Mouse (Mus musculus) macrophage (primary cell): Measurements from ENCODE around the gene Snx4. TPM values are rescaled to one million over a fixed set of nuclear protein-coding genes. Genes with fewer than 3 reads are reported as not detected.

Experiments
- H3K27ac ChIP-seq: fragments of 350-480 bp; formaldehyde crosslinking; 2 replicates; pipeline ENCODE4 v1.9.0; 2021
- H3K36me3 ChIP-seq: fragments of 350-480 bp; formaldehyde crosslinking; 2 replicates; pipeline ENCODE4 v1.9.0; 2021; ENCODE audit errors: inconsistent target
- H3K4me3 ChIP-seq: fragments of 350-480 bp; formaldehyde crosslinking; 2 replicates; pipeline ENCODE4 v1.9.0; 2021; ENCODE audit errors: inconsistent target
- H3K79me2 ChIP-seq: fragments of 350-480 bp; formaldehyde crosslinking; 2 replicates; pipeline ENCODE4 v1.9.0; 2021; ENCODE audit errors: inconsistent target
- whole genome bisulfite sequencing: methylation state at CpG from one replicate; pipeline ENCODE4 v1.1.7; 2026; ENCODE audit warnings: inconsistent platforms; ENCODE audit not compliant: missing documents; 5-methylcytosine and 5-hydroxymethylcytosine counted together
- polyA plus RNA-seq: library from polyadenylated mRNA; stranded (reverse); fragments of 250-400 nt; gene quantifications from 3 replicates; pipeline ENCODE4 v1.2.4, GENCODE M21; 2018; ENCODE audit warnings: inconsistent platforms

Gene Snx4
- polyA plus RNA-seq, 1 experiment from 2014 or later = 85.8 TPM

GRCm38 (mm10) chr16:33250651-33251120, 556 bp upstream of the Snx4 start:
- H3K36me3 ChIP-seq = no peaks in the 10 kb centered on the region
- peak overlapping the region; percentile 68 for H3K27ac ChIP-seq
- under 1% methylated on average over 9 of the region's 9 CpGs for WGBS
- peak overlapping the region; percentile 90 for H3K4me3 ChIP-seq
- H3K79me2 ChIP-seq = peaks cover 41% of the 10 kb centered on the region

GRCm38 (mm10) chr16:33255601-33256000, 4.4 kb downstream of the Snx4 start:
- Histone ChIP-seq H3K27ac (no peak overlapping the region), H3K4me3 (no peak overlapping the region), H3K36me3 (no peaks in the 10 kb centered on the region), H3K79me2 (peaks cover 89% of the 10 kb centered on the region)
- 83% methylated on average over 7 of the region's 7 CpGs for WGBS

GRCm38 (mm10) chr16:33258530-33258929, 7.3 kb downstream of the Snx4 start:
- H3K27ac ChIP-seq = no peak overlapping the region
- H3K4me3 ChIP-seq = no peak overlapping the region
- H3K36me3 ChIP-seq = no peaks in the 10 kb centered on the region
- 67% methylated on average over 2 of the region's 2 CpGs for WGBS
- peaks cover 85% of the 10 kb centered on the region for H3K79me2 ChIP-seq

GRCm38 (mm10) chr16:33259824-33260223, 8.6 kb downstream of the Snx4 start:
- WGBS = 86% methylated on average over 3 of the region's 3 CpGs
- H3K27ac ChIP-seq = no peak overlapping the region
- peaks cover 8% of the 10 kb centered on the region; the same call in 1 of the 2 replicates for H3K36me3 ChIP-seq
- H3K4me3 ChIP-seq = no peak overlapping the region
- H3K79me2 ChIP-seq = peaks cover 81% of the 10 kb centered on the region

- 37% methylated on average over 8 of the region's 8 CpGs for WGBS
- no peak overlapping the region for H3K4me3 ChIP-seq
- no peak overlapping the region for H3K27ac ChIP-seq
- H3K36me3 ChIP-seq = peaks cover 18% of the 10 kb centered on the region
- peaks cover 71% of the 10 kb centered on the region for H3K79me2 ChIP-seq
Measured at GRCm38 (mm10) chr16:33260825-33261224, 9.6 kb downstream of the Snx4 start.

- H3K27ac ChIP-seq = peak overlapping the region; percentile 12; the same call in 1 of the 2 replicates
- H3K4me3 ChIP-seq = no peak overlapping the region
- peaks cover 63% of the 10 kb centered on the region for H3K79me2 ChIP-seq
- 6% methylated on average over 2 of the region's 2 CpGs for WGBS
- peaks cover 26% of the 10 kb centered on the region for H3K36me3 ChIP-seq
Measured at GRCm38 (mm10) chr16:33261584-33262061, 10.4 kb downstream of the Snx4 start.

GRCm38 (mm10) chr16:33262096-33262495, 10.9 kb downstream of the Snx4 start:
- peaks cover 31% of the 10 kb centered on the region for H3K36me3 ChIP-seq

GRCm38 (mm10) chr16:33267616-33268253, 16.5 kb downstream of the Snx4 start:
- Histone ChIP-seq H3K4me3 (no peak overlapping the region), H3K36me3 (peaks cover 64% of the 10 kb centered on the region), H3K27ac (0 out of 2 replicates have a peak overlapping the region, but pooled peaks have one; percentile 7), H3K79me2 (peaks cover 17% of the 10 kb centered on the region)
- WGBS = 49% methylated on average over 9 of the region's 9 CpGs

More at GRCm38 (mm10) chr16:33262096-33262495, 10.9 kb downstream of the Snx4 start:
- H3K27ac ChIP-seq = peak overlapping the region; percentile 12; the same call in 1 of the 2 replicates
- H3K4me3 ChIP-seq = no peak overlapping the region
- 17% methylated on average over 1 of the region's 1 CpGs for WGBS
- H3K79me2 ChIP-seq = peaks cover 58% of the 10 kb centered on the region

- no peak overlapping the region for H3K27ac ChIP-seq
- peaks cover 36% of the 10 kb centered on the region for H3K36me3 ChIP-seq
- 96% methylated on average over 3 of the region's 4 CpGs for WGBS
- H3K79me2 ChIP-seq = no peaks in the 10 kb centered on the region
- H3K4me3 ChIP-seq = no peak overlapping the region
Measured at GRCm38 (mm10) chr16:33271824-33272223, 20.6 kb downstream of the Snx4 start.

GRCm38 (mm10) chr16:33283079-33283478, 31.8 kb downstream of the Snx4 start:
- H3K79me2 ChIP-seq = no peaks in the 10 kb centered on the region
- H3K36me3 ChIP-seq = peaks cover 48% of the 10 kb centered on the region
- no peak overlapping the region for H3K27ac ChIP-seq
- no peak overlapping the region for H3K4me3 ChIP-seq
- 100% methylated on average over 1 of the region's 1 CpGs for WGBS

- Histone ChIP-seq H3K79me2 (no peaks in the 10 kb centered on the region), H3K4me3 (no peak overlapping the region), H3K36me3 (peaks cover 81% of the 10 kb centered on the region), H3K27ac (no peak overlapping the region)
- WGBS = 94% methylated on average over 8 of the region's 9 CpGs
Measured at GRCm38 (mm10) chr16:33288536-33288935, 37.3 kb downstream of the Snx4 start.

- 90% methylated on average over 6 of the region's 7 CpGs for WGBS
- H3K36me3 ChIP-seq = peaks cover 90% of the 10 kb centered on the region
- H3K27ac ChIP-seq = no peak overlapping the region
- H3K4me3 ChIP-seq = no peak overlapping the region
- no peaks in the 10 kb centered on the region for H3K79me2 ChIP-seq
Measured at GRCm38 (mm10) chr16:33289981-33290380, 38.7 kb downstream of the Snx4 start.

- 94% methylated on average over 7 of the region's 7 CpGs for WGBS
- peaks cover 99% of the 10 kb centered on the region for H3K36me3 ChIP-seq
- H3K27ac ChIP-seq = no peak overlapping the region
- H3K79me2 ChIP-seq = no peaks in the 10 kb centered on the region
- H3K4me3 ChIP-seq = no peak overlapping the region
Measured at GRCm38 (mm10) chr16:33292241-33292640, 41.0 kb downstream of the Snx4 start.

- H3K4me3 ChIP-seq = no peak overlapping the region
- 96% methylated on average over 7 of the region's 7 CpGs for WGBS
- H3K36me3 ChIP-seq = peaks cover 99% of the 10 kb centered on the region
- no peaks in the 10 kb centered on the region for H3K79me2 ChIP-seq
- no peak overlapping the region for H3K27ac ChIP-seq
Measured at GRCm38 (mm10) chr16:33294681-33295080, 43.4 kb downstream of the Snx4 start.

GRCm38 (mm10) chr16:33295321-33295720, 44.1 kb downstream of the Snx4 start:
- no peak overlapping the region for H3K27ac ChIP-seq
- H3K36me3 ChIP-seq = peaks cover 99% of the 10 kb centered on the region
- H3K79me2 ChIP-seq = no peaks in the 10 kb centered on the region
- WGBS = 97% methylated on average over 9 of the region's 9 CpGs
- H3K4me3 ChIP-seq = no peak overlapping the region
